Comparison of ENCODE assay signal across 39 mouse cellular contexts in genomic region chr12:31296097-31296496, GRCm38 (mm10). TPM values are rescaled to one million over a fixed set of nuclear protein-coding genes. Genes with fewer than 3 reads are reported as not detected.
DNase-seq lines count a peak whose midpoint lies in the region; ATAC-seq and TF ChIP-seq lines count a peak whose summit lies in the region.
"Had no signal": no experiment of that assay in that cellular context is flagged by ENCODE, and none has a peak within 500 bp of the region (broad histone marks: within the 10 kb centered on the region; RNA-seq: fewer than 3 reads in every experiment).

No protein-coding gene starts in this region.

- TF ChIP-seq POLR2A in kidney, adult 2 months (IDR thresholded peaks at IDR 0.05; ENCODE audit: low read depth, low read length): no peak

- WGBS in kidney, adult 2 months: 18% methylated on average over 4 of the region's 4 CpGs
- 49% methylated on average over 4 of the region's 4 CpGs for WGBS in kidney, embryonic 15.5 days
- 41% methylated on average over 4 of the region's 4 CpGs for WGBS in limb, embryonic 12.5 days

- peak; percentile 72 for DNase-seq in kidney, adult 2 months
- no peak for DNase-seq in kidney, postnatal 14 days
- DNase-seq in NIH3T3 (ENCODE audit: low read depth): peak; percentile 27
- no peak for DNase-seq in layer of hippocampus, postnatal 14 days (ENCODE audit: low spot score in 2 of 2)
- no peak for DNase-seq in adrenal gland, postnatal 10 days
- DNase-seq: adrenal gland, postnatal 25 days; B cell, adult 2 months; cerebellum, adult 11-12 months; cerebellum, adult 9-11 months; gastrocnemius, postnatal 25 days; liver, embryonic 13.5 days; midbrain, embryonic 14.5 days; right cerebral cortex, postnatal 25 days; spleen, adult 18-20 months; thymus, adult 2 months; thymus, postnatal 36 days had no signal

- no peak overlapping the region for H3K4me2 ChIP-seq in kidney, embryonic 15.5 days
- H3K4me2 ChIP-seq in limb, embryonic 12.5 days: no peak overlapping the region
- H3K4me2 ChIP-seq: embryonic facial prominence, embryonic 13.5 days; forebrain, embryonic 15.5 days; heart, embryonic 12.5 days; hindbrain, embryonic 15.5 days; limb, embryonic 15.5 days; liver, embryonic 13.5 days; neural tube, embryonic 15.5 days had no signal

- H3K27ac ChIP-seq in kidney, adult 2 months (ENCODE audit: insufficient read depth, low read depth, low read length): peak overlapping the region; percentile 89
- H3K27ac ChIP-seq in kidney, embryonic 15.5 days: peak overlapping the region; percentile 83
- 0 out of 2 replicates have a peak overlapping the region, but pooled peaks have one; percentile 17 for H3K27ac ChIP-seq in limb, embryonic 12.5 days
- H3K27ac ChIP-seq: embryonic facial prominence, embryonic 13.5 days; forebrain, embryonic 10.5 days; forebrain, embryonic 15.5 days; hindbrain, embryonic 10.5 days; hindbrain, embryonic 15.5 days; limb, embryonic 15.5 days; liver, embryonic 13.5 days; macrophage; neural tube, embryonic 15.5 days had no signal

- H3K36me3 ChIP-seq in kidney, adult 2 months (ENCODE audit: control insufficient read depth, insufficient read depth, low read length): peaks cover 10% of the 10 kb centered on the region; the same call in 1 of the 2 replicates
- H3K36me3 ChIP-seq in kidney, embryonic 15.5 days: peaks cover 76% of the 10 kb centered on the region
- H3K36me3 ChIP-seq in limb, embryonic 12.5 days: peaks cover 55% of the 10 kb centered on the region
- H3K36me3 ChIP-seq: forebrain, embryonic 15.5 days; hindbrain, embryonic 15.5 days; liver, embryonic 13.5 days; neural tube, embryonic 15.5 days had no signal

- peak; percentile 66; the same call in 1 of the 2 replicates for ATAC-seq in kidney, embryonic 15.5 days (replicated peaks; ENCODE audit: low FRiP score)
- no peak for ATAC-seq in limb, embryonic 12.5 days (ENCODE audit: insufficient number of reproducible peaks, insufficient read depth, low FRiP score, low TSS enrichment, low read depth)
- ATAC-seq: forebrain, embryonic 15.5 days; Patski had no signal

- peaks cover 43% of the 10 kb centered on the region for H3K4me1 ChIP-seq in kidney, adult 2 months (ENCODE audit: control insufficient read depth, insufficient read depth, low read length)
- peaks cover 57% of the 10 kb centered on the region for H3K4me1 ChIP-seq in kidney, embryonic 15.5 days
- H3K4me1 ChIP-seq in limb, embryonic 12.5 days (replicated peaks): peaks cover 35% of the 10 kb centered on the region
- H3K4me1 ChIP-seq: forebrain, embryonic 15.5 days; hindbrain, embryonic 15.5 days had no signal

- H3K9ac ChIP-seq in kidney, embryonic 15.5 days: no peak overlapping the region
- no peak overlapping the region for H3K9ac ChIP-seq in limb, embryonic 12.5 days (replicated peaks)
- H3K9ac ChIP-seq: embryonic facial prominence, embryonic 13.5 days; forebrain, embryonic 15.5 days; heart, embryonic 12.5 days; hindbrain, embryonic 15.5 days; limb, embryonic 15.5 days; liver, embryonic 13.5 days; neural tube, embryonic 15.5 days had no signal

- no peaks in the 10 kb centered on the region for H3K27me3 ChIP-seq in kidney, adult 2 months (replicated peaks; ENCODE audit: control insufficient read depth, insufficient read depth, low read length)
- no peaks in the 10 kb centered on the region for H3K27me3 ChIP-seq in kidney, embryonic 15.5 days
- H3K27me3 ChIP-seq in limb, embryonic 12.5 days: no peaks in the 10 kb centered on the region
- H3K27me3 ChIP-seq: CH12.LX; embryonic facial prominence, embryonic 13.5 days; forebrain, embryonic 15.5 days; heart, embryonic 12.5 days; hindbrain, embryonic 15.5 days; limb, embryonic 15.5 days; liver, embryonic 13.5 days; neural tube, embryonic 15.5 days; Patski had no signal

- H3K9me3 ChIP-seq in kidney, embryonic 15.5 days (replicated peaks): no peaks in the 10 kb centered on the region
- H3K9me3 ChIP-seq in limb, embryonic 12.5 days: no peaks in the 10 kb centered on the region
- H3K9me3 ChIP-seq: embryonic facial prominence, embryonic 13.5 days; forebrain, embryonic 10.5 days; forebrain, embryonic 15.5 days; heart, embryonic 12.5 days; hindbrain, embryonic 10.5 days; hindbrain, embryonic 15.5 days; limb, embryonic 15.5 days; liver, embryonic 13.5 days; neural tube, embryonic 15.5 days had no signal

- H3K4me3 ChIP-seq in kidney, adult 2 months (ENCODE audit: insufficient read depth, low read depth, low read length): no peak overlapping the region
- no peak overlapping the region for H3K4me3 ChIP-seq in kidney, embryonic 15.5 days (replicated peaks)
- no peak overlapping the region for H3K4me3 ChIP-seq in limb, embryonic 12.5 days (replicated peaks)
- H3K4me3 ChIP-seq: embryonic facial prominence, embryonic 13.5 days; forebrain, embryonic 10.5 days; forebrain, embryonic 15.5 days; heart, embryonic 12.5 days; hindbrain, embryonic 10.5 days; hindbrain, embryonic 15.5 days; limb, embryonic 15.5 days; liver, embryonic 13.5 days; neural tube, embryonic 15.5 days had no signal

- TF ChIP-seq CTCF in kidney, adult 2 months (conservative IDR thresholded peaks at IDR 0.05; ENCODE audit: insufficient read depth, insufficient read length, low read depth, low read length): no peak

RNA-seq across cellular contexts. Expression of gene Lamb1, which starts 31.1 kb away (rescaled TPM):
- 41.0 and 46.5 TPM in 2 replicates for polyA plus RNA-seq in kidney, adult 2 months (2012; rRNA removed)
- polyA plus RNA-seq in kidney, embryonic 15.5 days (2015; fragmentation: Nextera tagmentation; extraction: Ambion mirVana): 134 and 144 TPM in 2 replicates
- 60.4 and 64.8 TPM in 2 replicates for polyA plus RNA-seq in limb, embryonic 12.5 days (2016; fragmentation: Nextera tagmentation; extraction: Ambion mirVana)
- total RNA-seq in layer of hippocampus, postnatal 14 days (2021): 10 to 100 TPM; 47.5 to 54.9 TPM
- 100 to 1,000 TPM; 147 to 165 TPM for total RNA-seq in adrenal gland, postnatal 10 days (2021)
- total RNA-seq: megakaryocyte-erythroid progenitor cell, adult 5-6 weeks had no signal

RNA-seq across cellular contexts. Expression of gene Dld, which starts 55.2 kb away (rescaled TPM):
- polyA plus RNA-seq in kidney, adult 2 months (2012; rRNA removed): 50.6 and 72.5 TPM in 2 replicates
- 144 and 151 TPM in 2 replicates for polyA plus RNA-seq in kidney, embryonic 15.5 days (2015; fragmentation: Nextera tagmentation; extraction: Ambion mirVana)
- polyA plus RNA-seq in limb, embryonic 12.5 days (2016; fragmentation: Nextera tagmentation; extraction: Ambion mirVana): 160 and 167 TPM in 2 replicates
- total RNA-seq in layer of hippocampus, postnatal 14 days (2021): 100 to 1,000 TPM; 112 to 121 TPM
- 100 to 1,000 TPM; 475 to 479 TPM for total RNA-seq in adrenal gland, postnatal 10 days (2021)

RNA-seq across cellular contexts. Expression of gene Gm6993, which starts 55.5 kb away (rescaled TPM):
- not detected in 2 replicates for polyA plus RNA-seq in kidney, adult 2 months (2012; rRNA removed)
- not detected in 2 replicates for polyA plus RNA-seq in kidney, embryonic 15.5 days (2015; fragmentation: Nextera tagmentation; extraction: Ambion mirVana)
- polyA plus RNA-seq in limb, embryonic 12.5 days (2016; fragmentation: Nextera tagmentation; extraction: Ambion mirVana): not detected in 2 replicates
- total RNA-seq in layer of hippocampus, postnatal 14 days (2021): not detected
- not detected for total RNA-seq in adrenal gland, postnatal 10 days (2021)
- total RNA-seq: adrenal gland, postnatal 25 days; CH12.LX; ES-E14; gastrocnemius, adult 18-20 months; gastrocnemius, postnatal 25 days; heart, adult 18-20 months; heart, postnatal 14 days; left cerebral cortex, adult 18-20 months; left cerebral cortex, postnatal 14 days; megakaryocyte-erythroid progenitor cell, adult 5-6 weeks had no signal
- polyA plus RNA-seq: embryonic facial prominence, embryonic 13.5 days; forebrain, embryonic 10.5 days; forebrain, embryonic 15.5 days; frontal cortex, adult 2 months; heart, embryonic 12.5 days; hindbrain, embryonic 10.5 days; hindbrain, embryonic 15.5 days; intestine, embryonic 14.5 days; limb, embryonic 15.5 days; liver, embryonic 13.5 days; lung, postnatal 0 days; macrophage; midbrain, embryonic 14.5 days; neural tube, embryonic 15.5 days; Patski; thymus, adult 2 months had no signal

Comparison
In these comparisons a context has a peak if more than half of its experiments do, and no peak if none do; other contexts are left out.
1. DNase-seq: peak in kidney, adult 2 months (single experiment) and NIH3T3 (single experiment); none in kidney, postnatal 14 days (single experiment), layer of hippocampus, postnatal 14 days (0 of 2) and adrenal gland, postnatal 10 days (single experiment).
2. H3K27ac ChIP-seq: peak in every context shown above with its lines; median percentile 89 in kidney, adult 2 months; 83 in kidney, embryonic 15.5 days; 17 in limb, embryonic 12.5 days.